Mouse (Mus musculus) small intestine, adult 10 weeks (tissue): ENCODE data around the gene Fbxo5. TPM values are rescaled to one million over a fixed set of nuclear protein-coding genes. Genes with fewer than 3 reads are reported as not detected.

Experiments
- polyA plus RNA-seq: library from polyadenylated mRNA; stranded (reverse); fragments of 350-450 nt; fragmentation: Illumina TruSeq; extraction: RNeasy Lipid Tissue Mini Kit (QIAGEN cat#74804); gene quantifications from one replicate; pipeline ENCODE4 v1.2.3, GENCODE M21; 2014; ENCODE audit warnings: low replicate concordance

Gene Fbxo5
- polyA plus RNA-seq, result 26.2 TPM

DNA sequence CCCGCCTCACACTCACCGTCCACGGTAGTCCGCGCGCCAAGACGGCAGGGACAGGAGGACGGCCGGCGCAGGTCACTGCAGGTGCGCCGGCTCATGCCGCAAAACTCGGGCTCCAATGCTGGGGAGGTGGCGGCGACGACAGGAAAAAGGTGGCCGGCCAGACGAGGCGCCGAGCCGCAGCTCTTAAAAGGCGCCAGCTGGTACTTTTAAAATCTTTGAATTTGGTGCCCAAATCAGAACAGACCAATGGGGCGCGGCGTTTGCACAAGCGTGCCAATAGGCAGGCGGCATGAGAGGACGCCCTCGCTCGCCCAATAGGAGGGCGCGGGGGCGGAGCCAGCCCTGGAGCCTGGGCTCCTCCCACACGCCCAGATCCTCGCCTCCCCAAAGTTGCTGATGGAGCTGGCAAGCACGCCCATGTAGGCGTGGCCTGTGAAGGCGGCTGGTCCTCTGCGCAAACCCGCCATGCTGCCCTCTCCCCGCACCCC is at the start of gene Fbxo5:
Gene Fbxo5, minus strand, starts transcription at position 358 of the 488 bp plus-strand sequence.

GRCm38 (mm10) chr10:5823740-5824491 is 18.5 kb upstream of the Fbxo5 start, which contains the start of gene Mtrf1l:
Gene Mtrf1l, minus strand, starts transcription at chr10:5823910.

Other genes starting within 250 kb of the Fbxo5 start
- 6.2 TPM for gene Myct1, start 211.8 kb downstream of the Fbxo5 start, polyA plus RNA-seq
- 104 TPM for gene Vip, start 166.4 kb downstream of the Fbxo5 start, polyA plus RNA-seq
- gene Mtrf1l, start 18.3 kb upstream of the Fbxo5 start, polyA plus RNA-seq, result 40.0 TPM
- 1.6 TPM for gene Rgs17, start 116.8 kb upstream of the Fbxo5 start, polyA plus RNA-seq